Mouse (Mus musculus) C2C12 (cell line): ENCODE data around the gene Scn4b. TPM values are rescaled to one million over a fixed set of nuclear protein-coding genes. Genes with fewer than 3 reads are reported as not detected.

ENCODE experiments used
- H3K27me3 ChIP-seq: one replicate; pipeline ENCODE4 v1.6.1; 2011; ENCODE audit not compliant: control insufficient read depth, insufficient read depth, insufficient read length
- H3K36me3 ChIP-seq: one replicate; pipeline ENCODE4 v1.6.1; 2011; ENCODE audit not compliant: control insufficient read depth, insufficient read depth
- H3K4me3 ChIP-seq: one replicate; pipeline ENCODE4 v1.5.1; 2011; ENCODE audit warnings: mild to moderate bottlenecking, control low read depth; ENCODE audit not compliant: poor library complexity, insufficient read depth, severe bottlenecking
- H3K79me2 ChIP-seq: one replicate; pipeline ENCODE4 v1.6.1; 2011; ENCODE audit not compliant: control insufficient read depth, insufficient read depth
- H3K79me3 ChIP-seq: one replicate; pipeline ENCODE4 v1.6.1; 2011; ENCODE audit warnings: low read depth, control low read depth
- H3ac ChIP-seq: one replicate; pipeline ENCODE3; 2011; ENCODE audit warnings: low read depth; ENCODE audit not compliant: control insufficient read depth, insufficient read length
- CEBPB ChIP-seq: IDR thresholded peaks from one replicate; pipeline ENCODE4 v1.6.1; 2011; ENCODE audit warnings: low read depth, mild to moderate bottlenecking, control low read depth, moderate library complexity
- CTCF ChIP-seq: IDR thresholded peaks from one replicate; pipeline ENCODE4 v1.5.1; 2011; ENCODE audit not compliant: control insufficient read depth, insufficient read depth, insufficient read length
- FOSL1 ChIP-seq: IDR thresholded peaks from one replicate; pipeline ENCODE4 v1.8.0; 2011; ENCODE audit warnings: mild to moderate bottlenecking, low read length; ENCODE audit not compliant: poor library complexity, insufficient read depth, severe bottlenecking
- MAX ChIP-seq: IDR thresholded peaks from one replicate; pipeline ENCODE4 v1.6.1; 2011; ENCODE audit warnings: mild to moderate bottlenecking, control low read depth
- MYOD1 ChIP-seq: IDR thresholded peaks from one replicate; pipeline ENCODE4 v1.6.1; 2011; ENCODE audit warnings: low read depth; ENCODE audit not compliant: control insufficient read depth, insufficient read length
- MYOG ChIP-seq: IDR thresholded peaks from one replicate; pipeline ENCODE4 v1.6.1; 2011; ENCODE audit not compliant: control insufficient read depth, insufficient read length; ENCODE audit errors: extremely low read depth
- USF1 ChIP-seq: IDR thresholded peaks from one replicate; pipeline ENCODE4 v1.6.1; 2011; ENCODE audit warnings: low read depth, mild to moderate bottlenecking, control low read depth, moderate library complexity
- polyA plus RNA-seq: library from polyadenylated mRNA; unstranded; fragments of >200 nt; fragmentation: generic; extraction: Trizol; gene quantifications from one replicate; pipeline ENCODE4 v1.2.1, GENCODE M21; 2012; ENCODE audit warnings: missing spikeins

Gene Scn4b
- polyA plus RNA-seq, 1 experiment: 0.01 TPM

- Histone ChIP-seq H3K36me3 (no peaks in the 10 kb centered on the region), H3K79me2 (no peaks in the 10 kb centered on the region), H3K27me3 (peaks cover 8% of the 10 kb centered on the region), H3K79me3 (no peaks in the 10 kb centered on the region), H3ac (no peak overlapping the region), H3K4me3 (no peak overlapping the region)
- no peak for TF ChIP-seq CTCF
- no peak for TF ChIP-seq CEBPB
- TF ChIP-seq FOSL1: no peak
- TF ChIP-seq MYOD1: no peak
- no peak for TF ChIP-seq USF1
- TF ChIP-seq MAX: no peak
- no peak for TF ChIP-seq MYOG
Observed at GRCm38 (mm10) chr9:45173475-45173874, 35.3 kb downstream of the Scn4b start.

- Histone ChIP-seq H3K79me2 (no peaks in the 10 kb centered on the region), H3ac (no peak overlapping the region), H3K79me3 (no peaks in the 10 kb centered on the region), H3K4me3 (no peak overlapping the region), H3K27me3 (peaks cover 17% of the 10 kb centered on the region), H3K36me3 (no peaks in the 10 kb centered on the region)
- no peak for TF ChIP-seq MYOD1
- TF ChIP-seq CTCF: no peak
- no peak for TF ChIP-seq CEBPB
- no peak for TF ChIP-seq FOSL1
- TF ChIP-seq MAX: no peak
- no peak for TF ChIP-seq USF1
- no peak for TF ChIP-seq MYOG
Observed at GRCm38 (mm10) chr9:45179282-45179681, 41.1 kb downstream of the Scn4b start.

DNA sequence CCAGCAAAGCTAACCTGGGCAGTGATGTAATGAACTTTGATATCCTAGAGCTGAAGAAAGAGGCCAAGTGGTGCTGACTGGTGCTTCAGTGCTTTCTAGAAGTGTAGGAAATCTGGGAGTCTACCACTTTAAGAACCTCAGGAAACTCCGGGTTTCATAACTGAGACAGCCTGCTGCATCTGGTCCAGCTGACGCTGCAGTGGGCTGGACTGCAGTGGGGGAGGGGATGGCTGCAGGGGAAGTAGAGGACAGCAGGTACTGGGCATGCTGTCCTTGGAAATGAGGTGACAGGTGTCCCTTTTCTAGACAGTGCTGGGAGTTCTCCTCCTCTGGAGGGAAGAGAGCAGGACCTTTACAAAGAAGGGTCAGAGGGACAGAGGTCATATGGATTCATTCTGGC lies 43.6 kb downstream of the Scn4b start, which contains the start of gene BC049352:
TSS of gene BC049352 (plus strand) at position 238 of the 400 bp plus-strand sequence.
- H3ac ChIP-seq: no peak within 1 kb of the TSS
- H3K4me3 ChIP-seq: no peak within 1 kb of the TSS
- H3K27me3 ChIP-seq: peaks cover 17% of the 10 kb centered on the region
- no peaks in the 10 kb centered on the region for H3K79me3 ChIP-seq
- no peaks in the 10 kb centered on the region for H3K79me2 ChIP-seq
- H3K36me3 ChIP-seq: no peaks in the 10 kb centered on the region
- TF ChIP-seq FOSL1 (no peak), USF1 (no peak), CTCF (no peak), MAX (no peak), MYOD1 (no peak), CEBPB (no peak), MYOG (no peak)

GRCm38 (mm10) chr9:45182521-45182920 lies 44.3 kb downstream of the Scn4b start:
- peaks cover 17% of the 10 kb centered on the region for H3K27me3 ChIP-seq
- H3K79me3 ChIP-seq: no peaks in the 10 kb centered on the region
- no peak for TF ChIP-seq CTCF
- no peak for TF ChIP-seq CEBPB
- no peak for TF ChIP-seq MYOD1
- no peak for TF ChIP-seq MAX
- no peak for TF ChIP-seq MYOG
- no peak overlapping the region for H3ac ChIP-seq
- H3K36me3 ChIP-seq: no peaks in the 10 kb centered on the region
- no peaks in the 10 kb centered on the region for H3K79me2 ChIP-seq
- no peak overlapping the region for H3K4me3 ChIP-seq

DNA sequence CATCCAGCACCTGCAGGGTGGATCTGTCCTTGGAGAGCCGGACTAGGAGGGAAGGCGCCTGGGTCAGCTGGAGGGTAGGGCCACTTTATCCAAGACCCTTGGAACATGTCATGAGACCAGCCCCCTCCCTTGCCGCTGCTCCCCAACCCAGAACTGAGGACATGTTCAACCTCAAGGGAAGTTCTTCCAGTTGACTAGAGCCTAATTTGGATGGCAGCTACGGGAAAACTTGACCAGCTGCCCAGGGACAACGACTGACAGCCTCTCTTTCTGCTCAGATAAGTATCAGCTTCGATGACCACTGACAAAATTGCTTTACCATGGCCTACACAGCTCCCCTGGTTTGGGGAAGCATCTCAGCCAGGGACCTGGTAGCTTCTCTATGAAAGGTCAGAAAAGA lies 45.1 kb downstream of the Scn4b start:
- Histone ChIP-seq H3K4me3 (no peak overlapping the region), H3K36me3 (no peaks in the 10 kb centered on the region), H3ac (no peak overlapping the region), H3K79me3 (no peaks in the 10 kb centered on the region), H3K79me2 (no peaks in the 10 kb centered on the region), H3K27me3 (peaks cover 24% of the 10 kb centered on the region)
- TF ChIP-seq MYOG (no peak), MYOD1 (no peak), CEBPB (no peak), USF1 (no peak), CTCF (no peak), MAX (no peak), FOSL1 (no peak)

DNA sequence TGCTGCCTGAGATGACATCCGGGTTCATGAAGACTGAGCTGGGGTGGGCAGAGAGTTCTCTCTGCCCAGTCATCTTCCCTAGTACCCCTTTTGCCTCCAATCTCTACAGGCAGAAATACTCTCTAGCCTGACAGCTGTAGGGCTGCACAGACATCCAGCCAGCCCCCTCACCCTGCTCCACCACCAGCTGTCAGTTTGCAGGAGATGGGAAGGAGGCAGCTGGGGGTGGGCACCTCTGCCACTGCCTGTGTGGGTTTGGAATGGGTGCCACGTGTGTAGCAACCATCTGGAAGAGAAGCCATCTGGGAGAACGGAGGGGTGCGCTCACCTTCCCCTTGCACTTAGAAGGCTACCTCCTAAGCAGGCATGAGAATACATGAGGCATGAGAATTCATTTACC lies 47.1 kb downstream of the Scn4b start:
- Histone ChIP-seq H3K79me3 (no peaks in the 10 kb centered on the region), H3K27me3 (peaks cover 24% of the 10 kb centered on the region), H3K36me3 (no peaks in the 10 kb centered on the region), H3K79me2 (no peaks in the 10 kb centered on the region), H3K4me3 (no peak overlapping the region), H3ac (no peak overlapping the region)
- TF ChIP-seq MYOD1: no peak
- no peak for TF ChIP-seq USF1
- no peak for TF ChIP-seq MAX
- no peak for TF ChIP-seq MYOG
- TF ChIP-seq CTCF: no peak
- TF ChIP-seq FOSL1: no peak
- TF ChIP-seq CEBPB: no peak
